Mouse (Mus musculus) gastrocnemius, adult 8-10 months (tissue): ENCODE results near the gene Ppp1r3d. TPM values are rescaled to one million over a fixed set of nuclear protein-coding genes. Genes with fewer than 3 reads are reported as not detected.

Experiments
- DNase-seq, 2 experiments: peaks; one replicate each; pipeline ENCODE4 v3.0.0; 2022; ENCODE audit warnings: low spot score in 2 of 2
- total RNA-seq, 4 experiments: library from RNA; stranded (reverse); gene quantifications; 2 replicates each; pipeline ENCODE4 v1.2.4; 2022

Ppp1r3d gene
- 1 to 10 TPM; 2.9 to 6.2 (median 4.7) TPM for total RNA-seq

DNA sequence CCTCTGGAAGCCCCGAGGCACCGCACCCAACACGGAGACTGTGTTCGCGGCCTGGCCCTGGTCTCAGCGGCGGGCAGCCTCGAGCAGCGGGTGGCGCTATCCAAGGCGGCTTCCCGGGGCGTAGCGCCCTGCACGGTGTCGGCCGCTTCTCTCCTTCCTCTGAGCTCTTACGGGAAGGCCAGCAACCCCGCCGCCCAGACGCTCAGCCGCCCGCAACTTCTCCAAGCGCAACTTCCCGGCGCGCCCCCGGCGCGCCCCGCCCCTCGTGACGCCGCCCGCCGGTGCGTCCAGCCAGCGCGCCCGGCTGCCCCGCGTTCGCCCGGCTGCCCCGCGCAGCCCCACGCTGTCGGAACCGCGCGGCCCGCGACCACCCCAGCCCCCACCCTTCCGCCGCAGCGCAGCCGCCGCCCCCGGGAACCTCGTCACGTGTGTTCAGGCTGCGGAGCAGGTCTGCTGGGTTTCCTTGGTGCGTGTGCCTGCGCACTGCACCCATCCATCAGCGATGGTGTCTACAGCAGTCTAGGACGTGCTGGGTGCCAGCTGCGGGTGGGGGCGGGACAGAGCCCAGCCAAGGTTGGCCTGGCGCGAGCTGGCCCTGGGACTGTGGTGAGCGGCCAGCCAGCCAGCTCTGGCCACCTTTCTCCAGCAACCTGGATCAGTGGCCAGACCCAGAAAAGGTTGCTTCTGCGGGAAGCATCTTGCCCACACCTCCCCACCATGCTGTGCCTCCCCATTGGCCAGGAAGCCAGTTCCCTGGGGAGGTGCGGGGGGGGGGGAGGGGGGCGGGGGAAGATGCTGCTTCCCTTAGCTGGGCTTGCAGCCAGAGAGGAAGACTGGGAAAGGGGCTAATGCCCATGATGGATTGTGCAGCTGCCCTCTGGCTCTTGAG lies at the start of gene Ppp1r3d, which contains the start of gene Fam217b:
Gene Ppp1r3d, minus strand, starts transcription at position 212 of the 889 bp plus-strand sequence.
Gene Fam217b, plus strand, starts transcription at position 264 of the 889 bp plus-strand sequence.
- peak in 1 of 2 experiments; percentile 41 for DNase-seq

- DNase-seq = no peak
Observed at GRCm38 (mm10) chr2:178460353-178460752, 46.1 kb upstream of the Ppp1r3d start.

GRCm38 (mm10) chr2:178457414-178457813 lies 43.1 kb upstream of the Ppp1r3d start:
- DNase-seq = no peak

GRCm38 (mm10) chr2:178454664-178455516 lies 40.6 kb upstream of the Ppp1r3d start:
- no peak for DNase-seq

GRCm38 (mm10) chr2:178450961-178451360 lies 36.7 kb upstream of the Ppp1r3d start:
- no peak for DNase-seq

- DNase-seq = no peak
Observed at GRCm38 (mm10) chr2:178450236-178450635, 36.0 kb upstream of the Ppp1r3d start.

- no peak for DNase-seq
Observed at GRCm38 (mm10) chr2:178449386-178449785, 35.1 kb upstream of the Ppp1r3d start.

DNA sequence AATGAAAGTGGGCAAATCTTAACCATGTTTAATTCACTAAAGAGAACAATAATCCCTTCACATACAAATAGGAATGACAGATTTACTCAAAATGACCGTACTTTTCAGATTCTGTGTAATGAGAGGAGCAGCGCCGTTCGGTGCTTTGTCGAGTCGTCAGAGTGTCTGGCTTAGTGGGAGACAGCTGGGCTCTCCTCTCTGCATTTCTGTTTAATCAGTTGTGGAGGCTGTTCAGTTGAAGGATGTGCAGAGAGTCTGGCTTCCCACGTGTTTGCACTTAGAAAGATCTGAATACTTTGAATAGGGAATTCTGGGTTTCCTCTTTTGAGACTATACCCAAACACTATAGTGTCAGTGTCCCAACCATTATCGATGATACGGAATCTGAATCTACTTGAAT lies 23.0 kb upstream of the Ppp1r3d start:
- no peak for DNase-seq

- DNase-seq = no peak
Observed at GRCm38 (mm10) chr2:178433903-178434302, 19.6 kb upstream of the Ppp1r3d start.

DNA sequence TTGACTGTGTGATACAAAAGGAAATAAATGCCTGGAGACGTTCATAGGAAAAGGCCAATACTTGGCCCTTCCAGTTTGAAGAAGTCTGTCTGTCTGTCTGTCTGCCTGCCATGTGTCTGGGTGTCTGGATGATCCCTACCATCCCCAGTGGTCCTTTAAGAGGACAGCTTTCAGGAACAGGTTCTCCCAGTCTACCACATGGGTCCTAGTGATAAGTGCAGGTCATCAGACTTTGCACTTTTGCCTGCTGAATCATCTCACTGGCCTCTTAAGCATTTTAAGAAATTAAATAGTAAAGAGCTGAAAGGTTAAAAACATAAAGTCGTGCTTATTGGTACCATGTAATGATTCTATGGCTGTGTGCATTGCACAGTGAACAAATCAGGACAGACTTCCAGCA lies 19.2 kb upstream of the Ppp1r3d start:
- no peak for DNase-seq

GRCm38 (mm10) chr2:178430231-178430630 lies 16.0 kb upstream of the Ppp1r3d start, which contains the start of gene Cdh26:
TSS of gene Cdh26 (plus strand) at chr2:178430531.
- DNase-seq = no peak

DNA sequence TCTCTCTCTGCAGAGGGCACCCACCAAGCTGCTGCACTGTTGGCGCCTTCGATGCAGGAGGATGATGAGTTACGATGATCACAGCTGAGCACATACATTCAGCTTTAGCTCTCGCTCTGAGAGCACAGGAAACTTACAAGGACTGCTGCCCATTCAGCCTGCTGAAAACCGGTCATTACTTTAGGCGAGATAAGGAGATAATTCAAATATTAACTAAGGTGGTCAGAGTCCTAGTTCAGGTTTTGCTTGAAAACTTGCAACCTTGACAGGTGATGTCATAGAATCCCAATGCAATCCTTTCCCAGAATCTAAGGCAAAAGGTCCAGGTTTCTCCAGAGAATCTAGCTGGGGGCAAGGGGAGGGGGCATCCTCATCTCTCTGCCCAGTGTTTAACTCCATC lies 15.2 kb upstream of the Ppp1r3d start:
- DNase-seq = no peak

- DNase-seq = no peak
Observed at GRCm38 (mm10) chr2:178428676-178429075, 14.4 kb upstream of the Ppp1r3d start.

GRCm38 (mm10) chr2:178428183-178428582 lies 13.9 kb upstream of the Ppp1r3d start:
- DNase-seq = no peak

- DNase-seq = peak in 1 of 2 experiments; percentile 1
Observed at GRCm38 (mm10) chr2:178427181-178427580, 12.9 kb upstream of the Ppp1r3d start.

GRCm38 (mm10) chr2:178426229-178426628 lies 12.0 kb upstream of the Ppp1r3d start:
- peak in 1 of 2 experiments; percentile 2 for DNase-seq

GRCm38 (mm10) chr2:178423223-178423622 lies 9.0 kb upstream of the Ppp1r3d start:
- no peak for DNase-seq

DNA sequence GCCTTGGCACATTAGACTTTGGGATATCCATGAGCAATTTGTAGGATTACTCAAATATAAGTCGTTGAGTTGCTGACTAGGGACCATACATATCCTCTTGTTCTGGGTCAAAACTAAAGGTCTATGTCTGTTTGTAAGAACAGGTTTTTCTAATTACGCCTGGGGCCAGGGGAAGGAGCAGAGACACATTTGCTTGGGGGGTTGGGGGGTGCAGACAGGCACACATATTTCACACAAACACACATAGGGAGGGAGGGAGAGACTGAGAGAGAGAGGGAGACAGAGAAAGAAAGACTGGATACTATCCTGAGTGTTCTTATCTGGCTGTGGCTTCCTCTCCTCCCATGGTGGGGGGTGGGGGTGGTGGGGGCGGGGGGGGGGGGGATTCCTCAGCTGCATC lies 7.9 kb upstream of the Ppp1r3d start:
- no peak for DNase-seq

DNA sequence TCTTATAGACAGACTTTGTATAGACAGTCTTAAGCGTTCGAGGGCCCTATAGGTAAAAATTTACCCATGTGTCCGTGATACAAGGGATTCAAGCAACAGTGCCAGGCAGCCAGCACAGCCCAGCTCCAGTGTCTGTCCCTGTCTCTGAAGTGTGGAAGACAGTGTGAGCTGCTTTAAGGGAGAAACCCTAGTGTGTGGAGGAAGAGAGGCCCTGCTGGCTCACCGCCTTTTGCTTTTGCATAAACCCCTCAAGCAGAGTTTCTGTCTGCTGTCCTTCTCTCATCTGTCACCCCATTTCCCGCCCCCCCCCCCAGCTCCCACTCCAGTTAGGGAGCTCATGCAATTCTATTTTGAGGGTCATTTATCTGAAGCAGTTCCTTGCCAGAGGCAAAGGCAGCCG lies 7.3 kb upstream of the Ppp1r3d start:
- DNase-seq = no peak

GRCm38 (mm10) chr2:178420576-178420975 lies 6.3 kb upstream of the Ppp1r3d start:
- DNase-seq = no peak

DNA sequence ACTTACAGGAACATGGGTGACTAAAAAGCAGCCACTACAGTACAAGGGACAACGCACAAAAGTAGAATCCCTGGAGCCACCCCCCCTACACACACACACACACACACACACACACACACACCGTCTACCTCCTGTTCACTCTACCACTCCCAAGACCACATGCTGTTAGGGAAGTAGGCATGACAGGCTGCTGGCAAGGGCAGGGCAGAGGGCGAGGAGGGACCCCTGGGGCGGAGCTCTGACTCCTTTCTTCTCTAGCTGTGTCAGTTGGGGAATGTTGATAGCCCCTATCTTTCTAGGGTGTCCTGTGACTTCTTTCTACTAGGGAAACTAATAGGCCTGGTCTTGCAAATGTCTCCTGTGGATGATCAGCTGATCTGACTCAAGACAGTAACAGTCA lies 2.7 kb upstream of the Ppp1r3d start:
- no peak for DNase-seq

GRCm38 (mm10) chr2:178416427-178416826 lies 2.2 kb upstream of the Ppp1r3d start:
- no peak for DNase-seq
